Mouse (Mus musculus) c-Kit-positive CD71-positive TER-119-positive erythroid progenitor cells, embryonic 14.5 days (primary cell): Measurements from ENCODE around the gene Sestd1.

ENCODE experiments used
- DNase-seq: peaks from one replicate; pipeline ENCODE4 v3.0.0-alpha.2; 2013; ENCODE audit warnings: low spot score

Sestd1 gene

DNA sequence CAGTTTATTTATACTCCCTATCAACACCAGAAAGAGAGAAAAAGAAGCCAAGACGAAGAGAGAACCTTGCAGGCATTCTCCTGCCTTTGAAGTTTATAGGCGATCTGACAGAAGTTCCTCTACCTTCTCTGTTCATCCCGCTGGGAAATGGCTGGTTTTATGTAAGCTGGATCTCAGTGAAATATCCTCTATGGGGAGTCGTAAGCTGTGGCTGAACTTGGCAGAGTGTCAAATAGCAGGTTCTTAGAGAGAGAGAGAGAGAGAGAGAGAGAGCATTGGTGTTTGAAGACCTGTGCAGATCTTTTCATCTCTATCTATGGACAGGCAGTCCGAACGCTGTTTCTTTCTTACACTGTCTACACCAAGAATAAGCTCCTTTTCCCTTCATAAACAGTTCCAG is 107.0 kb downstream of the Sestd1 start:
- no peak for DNase-seq

DNA sequence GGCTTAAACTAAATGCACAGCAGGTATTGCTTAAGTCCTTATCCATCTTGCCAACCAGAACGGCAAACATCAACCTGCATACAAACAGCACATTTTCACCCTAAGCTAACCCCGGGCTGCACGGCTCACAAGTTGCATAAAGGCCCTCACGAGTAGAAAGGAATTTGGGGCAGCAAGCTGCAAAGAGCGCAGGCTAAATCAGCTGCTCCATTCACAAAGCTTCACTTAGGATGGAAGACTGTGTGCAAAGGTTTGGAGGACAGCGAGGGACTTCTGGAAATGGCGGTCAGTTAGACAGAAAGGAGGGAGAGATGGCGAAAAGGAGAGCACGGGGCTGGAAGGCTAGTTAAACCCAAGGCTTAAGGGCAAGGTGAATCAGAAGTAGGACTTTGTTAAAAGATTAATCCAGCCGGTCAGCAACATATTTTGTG is 108.1 kb downstream of the Sestd1 start:
- no peak for DNase-seq

DNA sequence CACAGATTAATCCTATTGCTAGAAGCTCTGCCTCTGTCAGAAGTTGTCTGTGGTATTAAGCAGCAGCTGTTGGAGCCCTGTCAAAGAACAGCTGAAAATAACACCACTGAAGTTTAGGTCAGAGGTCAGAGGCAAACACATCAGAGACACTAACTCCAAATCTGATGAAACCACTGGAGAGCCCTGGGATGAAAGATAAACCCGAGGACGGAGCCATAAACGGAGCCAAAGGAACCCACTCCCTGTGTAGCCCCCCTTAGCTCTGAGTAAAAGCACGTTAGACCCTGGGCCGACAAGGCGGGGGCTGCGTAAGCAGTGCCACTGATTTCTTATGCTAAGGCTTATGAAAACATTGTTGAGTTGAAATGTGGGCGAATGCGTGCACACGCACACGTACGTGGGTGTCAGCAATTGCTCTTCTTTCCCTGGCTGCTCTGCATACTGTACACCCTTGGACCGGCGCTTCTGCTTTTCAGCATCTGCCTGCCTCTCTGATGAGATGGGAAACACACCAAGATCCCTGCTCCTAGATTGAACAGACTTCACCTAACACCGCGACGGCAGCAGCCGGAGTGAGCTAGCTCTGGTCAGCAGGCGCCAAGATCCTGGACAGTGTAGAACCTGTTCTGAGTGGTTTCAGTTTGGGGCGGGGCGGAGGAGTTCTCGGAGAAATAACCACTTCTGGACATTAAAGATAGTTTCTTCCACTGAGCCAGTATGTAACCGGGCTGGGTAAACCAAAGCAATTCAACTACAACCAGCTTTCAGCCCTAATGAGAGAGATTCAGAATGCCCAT is 108.8 kb downstream of the Sestd1 start:
- DNase-seq: no peak

GRCm38 (mm10) chr2:77170633-77171105 is 109.7 kb downstream of the Sestd1 start, which contains the start of gene Ccdc141:
TSS of gene Ccdc141 (minus strand) at chr2:77170636.
- DNase-seq: no peak

GRCm38 (mm10) chr2:77169916-77170632 is 110.3 kb downstream of the Sestd1 start:
- DNase-seq: no peak

DNA sequence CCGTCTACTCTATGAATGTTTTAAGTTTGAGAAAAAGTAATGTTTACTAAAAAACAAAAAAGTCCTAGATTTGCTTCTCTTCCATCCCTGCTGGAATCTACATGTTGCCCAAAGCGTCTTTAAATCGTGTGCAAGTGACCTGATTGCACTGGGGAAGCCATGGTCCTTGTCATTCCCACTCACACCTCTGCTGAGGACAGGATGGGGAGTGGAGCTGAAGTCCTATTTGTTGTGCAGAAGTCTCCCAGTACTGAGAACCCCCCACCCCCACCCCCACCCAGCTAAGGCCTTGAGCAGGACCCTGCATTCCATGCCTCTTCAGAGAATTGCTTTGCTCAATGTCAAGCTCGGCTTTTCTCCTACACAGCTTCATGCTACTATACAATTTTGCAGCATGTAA is 111.2 kb downstream of the Sestd1 start:
- DNase-seq: no peak

DNA sequence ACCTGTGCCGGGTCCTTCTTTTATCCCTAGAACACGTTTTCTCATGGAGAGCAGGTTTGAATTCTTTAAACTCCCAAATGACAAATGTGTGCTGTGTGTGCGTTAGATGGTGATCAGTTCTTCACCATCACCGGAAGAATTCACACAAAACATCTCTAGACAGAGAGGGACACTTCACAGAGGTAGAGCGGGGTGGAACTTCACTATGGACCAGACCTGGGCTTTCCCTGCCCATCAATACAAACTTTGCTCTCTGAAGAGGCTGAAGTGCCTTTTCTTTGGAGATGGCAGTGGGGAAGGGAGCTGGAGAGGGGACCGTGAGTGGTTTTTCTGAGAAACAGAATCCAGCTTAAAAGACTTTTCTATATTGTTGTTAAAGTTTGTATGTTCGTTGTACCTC is 111.6 kb downstream of the Sestd1 start:
- DNase-seq: no peak

- no peak for DNase-seq
Measured at GRCm38 (mm10) chr2:77168081-77168685, 112.2 kb downstream of the Sestd1 start.

- DNase-seq: no peak
Measured at GRCm38 (mm10) chr2:77166366-77166765, 114.0 kb downstream of the Sestd1 start.

GRCm38 (mm10) chr2:77164662-77165061 is 115.7 kb downstream of the Sestd1 start:
- no peak for DNase-seq

DNA sequence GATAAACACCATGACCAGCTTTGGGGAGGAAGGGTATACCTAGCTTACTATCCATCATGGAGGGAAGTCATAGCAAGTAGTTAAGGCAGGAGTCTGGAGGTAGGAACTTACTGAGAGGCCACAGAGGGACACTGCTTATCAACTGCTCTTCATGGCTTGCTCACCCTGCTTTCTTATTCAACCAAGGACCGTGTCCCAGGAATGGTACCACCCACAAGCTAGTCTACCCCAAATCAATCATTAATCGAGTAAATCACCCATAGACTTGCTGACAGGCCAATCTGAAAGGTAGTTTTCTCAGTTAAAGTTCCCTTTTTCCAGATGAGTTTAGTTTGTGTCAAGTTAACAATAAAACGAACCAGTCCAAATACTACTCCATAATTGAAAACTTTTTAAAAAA is 117.0 kb downstream of the Sestd1 start:
- DNase-seq: no peak

- DNase-seq: no peak
Measured at GRCm38 (mm10) chr2:77162135-77162534, 118.3 kb downstream of the Sestd1 start.

- no peak for DNase-seq
Measured at GRCm38 (mm10) chr2:77157546-77157945, 122.8 kb downstream of the Sestd1 start.

GRCm38 (mm10) chr2:77154080-77154479 is 126.3 kb downstream of the Sestd1 start:
- no peak for DNase-seq

DNA sequence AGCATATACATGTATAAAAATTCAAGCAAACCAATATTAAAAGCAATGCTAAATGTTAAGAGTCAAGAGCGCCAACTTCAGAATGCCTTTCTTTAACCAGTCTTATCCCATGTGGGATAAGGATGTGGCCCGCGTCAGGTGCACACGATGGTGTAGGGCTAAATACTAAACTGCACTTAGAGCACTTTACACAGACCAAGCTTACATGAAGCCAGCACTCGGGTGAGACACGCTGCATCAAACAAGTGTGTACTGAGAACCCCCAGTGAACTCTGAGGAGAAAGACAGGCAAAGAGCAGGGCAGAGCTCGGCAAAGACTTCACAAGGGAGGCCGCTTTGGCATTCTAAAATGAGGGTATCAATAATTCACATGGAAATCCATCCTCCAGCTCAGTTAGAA is 129.1 kb downstream of the Sestd1 start:
- no peak for DNase-seq

DNA sequence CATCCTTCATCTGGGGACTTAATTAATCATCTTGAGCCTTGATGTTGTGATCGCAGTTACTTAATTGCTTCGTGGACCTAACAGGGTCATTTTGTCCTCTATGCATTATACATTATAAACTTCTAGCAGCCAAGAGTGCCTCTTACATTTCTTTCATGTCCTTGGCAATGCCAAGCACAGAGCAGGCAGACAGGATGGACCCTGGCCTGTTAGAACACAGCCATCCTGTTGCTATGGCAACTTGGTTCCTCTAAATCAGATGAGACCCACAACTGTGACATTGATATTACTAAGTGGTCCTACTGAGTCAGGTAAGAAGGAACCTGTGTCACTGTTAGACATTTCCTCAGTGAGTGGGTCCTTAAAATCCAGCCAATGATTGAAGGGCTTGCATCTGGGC is 130.8 kb downstream of the Sestd1 start:
- no peak for DNase-seq

GRCm38 (mm10) chr2:77148215-77148614 is 132.2 kb downstream of the Sestd1 start:
- DNase-seq: no peak

DNA sequence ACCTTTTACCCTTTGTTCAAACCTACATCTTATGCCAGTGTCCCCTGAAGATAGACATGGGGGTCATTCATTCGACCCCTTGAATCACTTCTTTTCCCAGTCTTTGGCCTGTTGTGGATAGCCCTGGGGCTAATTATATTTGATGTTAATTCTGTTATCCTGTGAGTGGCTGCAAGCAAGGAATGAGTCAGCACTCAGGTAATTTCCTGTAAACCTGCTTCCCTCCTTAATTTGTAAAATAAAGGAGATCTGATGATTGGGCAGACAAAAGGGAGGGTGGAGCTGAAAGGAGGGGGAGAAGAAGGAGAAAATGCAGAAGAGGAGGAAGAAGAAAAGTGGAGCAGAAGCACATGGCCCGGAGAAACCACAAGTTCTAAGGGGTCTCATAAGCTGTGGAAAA is 133.4 kb downstream of the Sestd1 start:
- DNase-seq: no peak

DNA sequence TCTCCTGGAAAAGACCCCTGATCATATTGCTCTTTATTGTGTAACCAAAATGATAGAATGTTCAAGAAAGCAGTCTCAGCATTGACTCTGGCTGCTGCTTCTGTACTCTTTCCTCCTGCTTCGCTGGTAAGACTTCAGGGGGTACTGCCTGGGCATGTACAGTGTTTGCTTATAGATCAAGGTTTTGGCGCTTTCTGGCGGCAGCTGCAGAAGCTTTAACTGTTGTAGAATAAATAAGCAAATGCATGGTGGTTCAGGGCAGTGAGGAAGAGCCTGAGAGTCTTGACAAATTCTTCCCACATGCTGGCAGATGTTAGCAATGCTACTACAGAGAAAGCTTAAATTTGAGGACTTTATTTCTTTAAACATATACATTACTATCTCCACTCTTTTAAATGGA is 134.1 kb downstream of the Sestd1 start:
- DNase-seq: no peak

GRCm38 (mm10) chr2:77143536-77143935 is 136.9 kb downstream of the Sestd1 start:
- no peak for DNase-seq

GRCm38 (mm10) chr2:77138879-77139278 is 141.5 kb downstream of the Sestd1 start:
- no peak for DNase-seq

DNA sequence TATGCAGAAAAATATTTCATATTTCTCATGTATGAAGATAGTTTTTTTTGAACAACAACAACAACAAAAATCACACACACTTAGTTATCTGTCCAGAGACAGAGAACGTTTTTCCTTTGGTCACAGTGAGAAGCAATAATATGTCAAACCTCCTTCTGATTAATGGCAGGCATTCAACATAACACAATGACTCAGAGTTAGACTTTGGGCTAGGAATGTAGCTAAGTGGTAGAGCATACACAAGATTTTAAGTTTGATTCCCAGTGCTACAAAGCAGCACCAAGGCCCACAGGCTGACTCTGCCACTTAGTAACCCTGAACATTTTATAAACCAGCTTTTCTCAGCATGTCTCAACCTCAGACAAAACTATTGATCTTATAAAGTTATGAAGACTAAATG is 145.5 kb downstream of the Sestd1 start:
- DNase-seq: no peak

- DNase-seq: no peak
Measured at GRCm38 (mm10) chr2:77133407-77133806, 147.0 kb downstream of the Sestd1 start.
